Mouse (Mus musculus) ES-E14 (cell line): Measurements from ENCODE around the gene Smcp. TPM values are rescaled to one million over a fixed set of nuclear protein-coding genes. Genes with fewer than 3 reads are reported as not detected.

ENCODE experiments used
- DNase-seq: peaks from one replicate; pipeline ENCODE4 v3.0.0-alpha.2; 2013; ENCODE audit warnings: low read depth, low spot score
- H3K27ac ChIP-seq: 2 replicates; pipeline ENCODE4 v1.5.1; 2012; ENCODE audit warnings: low read depth, mild to moderate bottlenecking, low read length, moderate library complexity, mixed read lengths; ENCODE audit not compliant: poor library complexity, insufficient read depth, severe bottlenecking
- H3K36me3 ChIP-seq: 2 replicates; pipeline ENCODE4 v1.6.1; 2012; ENCODE audit warnings: mild to moderate bottlenecking, low read length, moderate library complexity, mixed read lengths; ENCODE audit not compliant: control insufficient read depth, poor library complexity, insufficient read depth, severe bottlenecking
- H3K4me1 ChIP-seq, 2 experiments: fragments of 150-350 bp in 1 of 2; sonication (generic) in 1 of 2; 2 replicates each; pipeline ENCODE4 v1.6.1; 2012; ENCODE audit warnings: low read length in 2 of 2, mild to moderate bottlenecking in 1 of 2, mixed read lengths in 1 of 2; ENCODE audit not compliant: control insufficient read depth in 2 of 2, insufficient read depth in 2 of 2, poor library complexity in 1 of 2
- H3K4me3 ChIP-seq, 2 experiments: fragments of 150-350 bp in 1 of 2; sonication (generic) in 1 of 2; 2 replicates each; pipeline ENCODE4 v1.5.1; 2012; ENCODE audit warnings: low read length in 2 of 2, low read depth in 1 of 2, mild to moderate bottlenecking in 1 of 2, mixed read lengths in 1 of 2; ENCODE audit not compliant: insufficient read depth in 1 of 2, poor library complexity in 1 of 2, severe bottlenecking in 1 of 2
- H3K9ac ChIP-seq: 2 replicates; pipeline ENCODE4 v1.6.1; 2012; ENCODE audit warnings: low read depth, mild to moderate bottlenecking, low read length, mixed read lengths; ENCODE audit not compliant: poor library complexity, insufficient read depth, severe bottlenecking
- H3K9me3 ChIP-seq: fragments of 150-350 bp; sonication (generic); 2 replicates; pipeline ENCODE4 v1.6.1; 2012; ENCODE audit warnings: low read depth, mild to moderate bottlenecking, low read length; ENCODE audit not compliant: control insufficient read depth, insufficient read depth
- CHD2 ChIP-seq: IDR thresholded peaks from 2 replicates; pipeline ENCODE4 v1.6.1; 2014; ENCODE audit warnings: mild to moderate bottlenecking, low read depth, low read length, inconsistent platforms
- HCFC1 ChIP-seq: IDR thresholded peaks from 2 replicates; pipeline ENCODE4 v1.6.1; 2012; ENCODE audit warnings: low read length, inconsistent platforms, borderline replicate concordance; ENCODE audit not compliant: insufficient read depth
- MAFK ChIP-seq: IDR thresholded peaks from 2 replicates; pipeline ENCODE4 v1.6.1; 2014; ENCODE audit warnings: mild to moderate bottlenecking, low read depth, low read length, inconsistent platforms; ENCODE audit not compliant: insufficient read depth
- ZC3H11A ChIP-seq: IDR thresholded peaks from 2 replicates; pipeline ENCODE4 v1.6.1; 2012; ENCODE audit warnings: low read depth, mild to moderate bottlenecking, inconsistent platforms, low read length, borderline replicate concordance
- ZNF384 ChIP-seq: IDR thresholded peaks from 2 replicates; pipeline ENCODE4 v1.6.1; 2012; ENCODE audit warnings: low read depth, low read length, inconsistent platforms
- in situ Hi-C, 2 experiments: fragments of 600-800 bp; cut with MboI; formaldehyde crosslinking; loops; one replicate each; pipeline ENCODE4 v1.15.1; 2025; ENCODE audit warnings: low sequenced_read_pairs in 2 of 2, inconsistent platforms in 1 of 2; ENCODE audit not compliant: unreplicated experiment in 2 of 2
- total RNA-seq: library from RNA; depleted of rRNA; stranded (reverse); fragments of 300-350 nt; gene quantifications from 2 replicates; pipeline ENCODE4 v1.2.3, GENCODE M21; 2012

Gene Smcp
- total RNA-seq, 1 experiment = not detected

DNA sequence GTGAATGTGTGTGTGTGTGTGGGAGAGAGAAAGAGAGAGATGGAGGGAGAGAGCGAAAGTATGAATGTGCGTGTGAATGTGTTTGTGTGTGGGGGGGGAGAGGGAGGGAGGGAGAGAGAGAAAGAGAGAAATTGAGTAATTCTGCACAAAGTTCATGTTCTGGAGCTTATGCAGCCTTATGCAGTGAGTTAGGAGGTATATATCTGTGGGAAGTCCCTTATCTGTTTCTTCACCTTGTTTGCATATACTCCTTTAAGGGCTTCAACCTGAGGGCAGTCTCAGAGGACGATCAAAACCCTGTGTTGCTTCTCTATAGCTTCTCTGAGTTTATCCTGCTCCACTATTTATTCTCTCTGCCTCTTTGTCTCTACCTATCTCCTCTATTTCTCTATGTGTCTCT is 1.6 kb downstream of the Smcp start:
- no peaks in the 10 kb centered on the region for H3K36me3 ChIP-seq
- no peaks in the 10 kb centered on the region for H3K4me1 ChIP-seq
- DNase-seq = no peak
- no peak overlapping the region for H3K4me3 ChIP-seq
- TF ChIP-seq ZC3H11A (no peak), ZNF384 (no peak), HCFC1 (no peak), CHD2 (no peak), MAFK (no peak)
- no peaks in the 10 kb centered on the region for H3K9me3 ChIP-seq
- no peak overlapping the region for H3K9ac ChIP-seq
- H3K27ac ChIP-seq = no peak overlapping the region
- in situ Hi-C loops = no loop called here

DNA sequence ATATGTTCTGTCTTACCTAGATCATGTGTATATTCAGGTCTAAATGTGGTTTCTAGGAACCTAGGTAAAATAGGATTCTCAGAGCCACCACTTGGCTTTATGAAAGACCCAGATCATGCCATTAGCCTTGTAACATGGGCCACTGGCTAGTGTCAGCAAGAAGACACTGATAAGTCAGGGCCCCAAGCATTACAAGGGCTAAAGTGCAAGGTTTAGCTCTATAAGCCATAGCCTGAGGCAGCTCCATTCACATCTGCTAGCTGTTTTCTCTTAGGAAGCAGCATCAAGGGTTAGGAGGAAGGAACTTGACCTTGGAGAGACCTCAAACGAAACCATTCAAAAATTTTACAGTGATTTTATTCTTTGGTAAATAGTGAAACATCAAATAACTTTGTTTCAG is 3.7 kb downstream of the Smcp start:
- no peaks in the 10 kb centered on the region for H3K36me3 ChIP-seq
- H3K9me3 ChIP-seq = no peaks in the 10 kb centered on the region
- no peak overlapping the region for H3K9ac ChIP-seq
- no peak overlapping the region for H3K27ac ChIP-seq
- in situ Hi-C loops = no loop called here
- no peak for DNase-seq
- no peak overlapping the region for H3K4me3 ChIP-seq
- H3K4me1 ChIP-seq = no peaks in the 10 kb centered on the region
- TF ChIP-seq HCFC1 (no peak), CHD2 (no peak), ZNF384 (no peak), ZC3H11A (no peak), MAFK (no peak)

- in situ Hi-C loops = no loop called here
- no peak for DNase-seq
Measured at GRCm38 (mm10) chr3:92583164-92583826, 5.5 kb downstream of the Smcp start.

GRCm38 (mm10) chr3:92579508-92579907 is 9.3 kb downstream of the Smcp start:
- DNase-seq = no peak
- TF ChIP-seq ZNF384 = no peak
- TF ChIP-seq MAFK = no peak
- no peak for TF ChIP-seq HCFC1
- TF ChIP-seq CHD2 = no peak
- no peak for TF ChIP-seq ZC3H11A
- no peaks in the 10 kb centered on the region for H3K9me3 ChIP-seq
- H3K9ac ChIP-seq = no peak overlapping the region
- H3K27ac ChIP-seq = no peak overlapping the region
- in situ Hi-C loops = no loop called here
- H3K4me3 ChIP-seq = no peak overlapping the region
- no peaks in the 10 kb centered on the region for H3K4me1 ChIP-seq
- no peaks in the 10 kb centered on the region for H3K36me3 ChIP-seq

More at GRCm38 (mm10) chr3:92583164-92583826, 5.5 kb downstream of the Smcp start:
- H3K4me3 ChIP-seq = no peak overlapping the region
- no peaks in the 10 kb centered on the region for H3K9me3 ChIP-seq
- TF ChIP-seq HCFC1 = no peak
- TF ChIP-seq MAFK = no peak
- no peak for TF ChIP-seq ZNF384
- no peak for TF ChIP-seq ZC3H11A
- no peak for TF ChIP-seq CHD2
- H3K36me3 ChIP-seq = no peaks in the 10 kb centered on the region
- no peak overlapping the region for H3K27ac ChIP-seq
- H3K9ac ChIP-seq = no peak overlapping the region
- H3K4me1 ChIP-seq = no peaks in the 10 kb centered on the region
